Mouse (Mus musculus) right cerebral cortex, adult 2 months (tissue): ENCODE measurements around the gene Etv4.
A peak's percentile ranks its signal among the peaks of the same experiment; 100 is the strongest.

Experiments
- DNase-seq, 2 experiments: peaks; one replicate each; pipeline ENCODE4 v3.0.0; 2021 to 2022; ENCODE audit warnings: low spot score in 2 of 2

Etv4 gene

GRCm38 (mm10) chr11:101785143-101785851 is at the start of gene Etv4:
Gene Etv4, minus strand, starts transcription at chr11:101785371.
- DNase-seq, result peak; percentile 84 to 87

GRCm38 (mm10) chr11:101832001-101832400 is 46.8 kb upstream of the Etv4 start:
- peak; percentile 46 to 57 for DNase-seq

GRCm38 (mm10) chr11:101830616-101831015 is 45.4 kb upstream of the Etv4 start:
- DNase-seq, result no peak

- DNase-seq, result no peak
These were observed 44.9 kb upstream of the Etv4 start for GRCm38 (mm10) chr11:101830112-101830511.

GRCm38 (mm10) chr11:101828718-101829117 is 43.5 kb upstream of the Etv4 start:
- DNase-seq, result no peak

GRCm38 (mm10) chr11:101823210-101823609 is 38.0 kb upstream of the Etv4 start:
- DNase-seq, result no peak

GRCm38 (mm10) chr11:101820899-101821298 is 35.7 kb upstream of the Etv4 start:
- no peak for DNase-seq

GRCm38 (mm10) chr11:101819853-101820252 is 34.7 kb upstream of the Etv4 start:
- DNase-seq, result no peak

- DNase-seq, result no peak
These were observed 30.2 kb upstream of the Etv4 start for GRCm38 (mm10) chr11:101815103-101816085.

GRCm38 (mm10) chr11:101814375-101815102 is 29.4 kb upstream of the Etv4 start:
- DNase-seq, result peak; percentile 78 to 81

GRCm38 (mm10) chr11:101813259-101813658 is 28.1 kb upstream of the Etv4 start:
- DNase-seq, result peak; percentile 90 to 93

GRCm38 (mm10) chr11:101809060-101809828 is 24.1 kb upstream of the Etv4 start:
- DNase-seq, result no peak

GRCm38 (mm10) chr11:101807266-101807665 is 22.1 kb upstream of the Etv4 start:
- peak; percentile 47 to 58 for DNase-seq

- no peak for DNase-seq
These were observed 21.6 kb upstream of the Etv4 start for GRCm38 (mm10) chr11:101806741-101807140.

GRCm38 (mm10) chr11:101805113-101805704 is 20.0 kb upstream of the Etv4 start:
- DNase-seq, result no peak

GRCm38 (mm10) chr11:101801386-101801785 is 16.2 kb upstream of the Etv4 start:
- DNase-seq, result no peak

- no peak for DNase-seq
These were observed 12.9 kb upstream of the Etv4 start for GRCm38 (mm10) chr11:101798083-101798482.

- DNase-seq, result no peak
These were observed 12.2 kb upstream of the Etv4 start for GRCm38 (mm10) chr11:101797355-101797754.

- DNase-seq, result no peak
These were observed 5.8 kb upstream of the Etv4 start for GRCm38 (mm10) chr11:101790811-101791526.

GRCm38 (mm10) chr11:101787432-101787831 is 2.3 kb upstream of the Etv4 start:
- DNase-seq, result no peak
